Mouse (Mus musculus): Measurements from ENCODE around the gene Pla2g4b. TPM values are rescaled to one million over a fixed set of nuclear protein-coding genes. Genes with fewer than 3 reads are reported as not detected.

The Pla2g4b gene
- polyA plus RNA-seq, 1 experiment from 2014 or later = 0.73 TPM

- Histone ChIP-seq H3K4me3 (no peak overlapping the region), H3K36me3 (no peaks in the 10 kb centered on the region), H3K9me3 (replicated peaks) (no peaks in the 10 kb centered on the region), H3K4me2 (no peak overlapping the region), H3K4me1 (peaks cover 10% of the 10 kb centered on the region), H3K27ac (peak overlapping the region; percentile 5; the same call in 1 of the 2 replicates), H3K27me3 (replicated peaks) (no peaks in the 10 kb centered on the region), H3K9ac (no peak overlapping the region)
- WGBS (ENCODE audit: insufficient replicate concordance) = 47% methylated on average over 3 of the region's 3 CpGs
- no peak for ATAC-seq
Measured at GRCm38 (mm10) chr2:120000882-120001584, 32.2 kb upstream of the Pla2g4b start.

DNA sequence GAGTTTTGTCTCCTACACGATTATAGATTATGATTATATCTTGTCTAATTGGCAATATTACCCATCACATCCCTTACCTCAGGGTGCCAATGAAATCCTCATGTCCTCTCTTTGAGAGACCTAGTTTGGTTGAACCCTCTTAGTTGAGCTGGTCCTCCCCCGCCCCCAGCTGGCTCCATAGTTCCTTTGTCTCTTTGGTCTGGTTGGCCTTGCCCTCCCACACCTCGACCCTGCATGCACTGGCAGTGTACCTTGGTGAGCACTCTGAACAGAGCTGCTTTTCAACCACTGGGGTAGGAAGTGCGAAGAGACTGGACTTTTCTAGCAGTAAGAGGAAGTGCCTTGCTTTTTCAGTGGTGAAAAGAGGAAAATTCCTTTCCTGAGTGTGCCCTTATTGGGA lies 31.3 kb upstream of the Pla2g4b start:
- 53% methylated on average over 4 of the region's 4 CpGs for WGBS (ENCODE audit: insufficient replicate concordance)
- no peak overlapping the region for H3K27ac ChIP-seq
- no peak overlapping the region for H3K9ac ChIP-seq
- H3K4me3 ChIP-seq = no peak overlapping the region
- no peak overlapping the region for H3K4me2 ChIP-seq
- H3K36me3 ChIP-seq = no peaks in the 10 kb centered on the region
- H3K4me1 ChIP-seq = peaks cover 10% of the 10 kb centered on the region
- H3K27me3 ChIP-seq (replicated peaks) = no peaks in the 10 kb centered on the region
- no peaks in the 10 kb centered on the region for H3K9me3 ChIP-seq (replicated peaks)
- ATAC-seq = no peak

GRCm38 (mm10) chr2:120003970-120004369 lies 29.2 kb upstream of the Pla2g4b start:
- ATAC-seq = no peak
- Histone ChIP-seq H3K4me3 (no peak overlapping the region), H3K27me3 (replicated peaks) (no peaks in the 10 kb centered on the region), H3K9ac (no peak overlapping the region), H3K27ac (no peak overlapping the region), H3K4me1 (peaks cover 10% of the 10 kb centered on the region), H3K36me3 (no peaks in the 10 kb centered on the region), H3K4me2 (no peak overlapping the region), H3K9me3 (replicated peaks) (no peaks in the 10 kb centered on the region)
- 68% methylated on average over 2 of the region's 2 CpGs for WGBS (ENCODE audit: insufficient replicate concordance)

GRCm38 (mm10) chr2:120006696-120007095 lies 26.5 kb upstream of the Pla2g4b start:
- ATAC-seq = no peak
- Histone ChIP-seq H3K4me2 (no peak overlapping the region), H3K9ac (no peak overlapping the region), H3K4me1 (no peaks in the 10 kb centered on the region), H3K4me3 (no peak overlapping the region), H3K27ac (no peak overlapping the region), H3K27me3 (replicated peaks) (no peaks in the 10 kb centered on the region), H3K9me3 (replicated peaks) (no peaks in the 10 kb centered on the region), H3K36me3 (no peaks in the 10 kb centered on the region)
- 86% methylated on average over 7 of the region's 7 CpGs for WGBS (ENCODE audit: insufficient replicate concordance)

GRCm38 (mm10) chr2:120007680-120008210 lies 25.5 kb upstream of the Pla2g4b start:
- Histone ChIP-seq H3K36me3 (no peaks in the 10 kb centered on the region), H3K9ac (no peak overlapping the region), H3K4me2 (no peak overlapping the region), H3K4me3 (no peak overlapping the region), H3K27me3 (replicated peaks) (no peaks in the 10 kb centered on the region), H3K9me3 (replicated peaks) (no peaks in the 10 kb centered on the region), H3K27ac (no peak overlapping the region), H3K4me1 (peaks cover 4% of the 10 kb centered on the region)
- 76% methylated on average over 4 of the region's 4 CpGs for WGBS (ENCODE audit: insufficient replicate concordance)
- no peak for ATAC-seq

GRCm38 (mm10) chr2:120008672-120009071 lies 24.5 kb upstream of the Pla2g4b start:
- H3K4me1 ChIP-seq = peaks cover 11% of the 10 kb centered on the region
- H3K36me3 ChIP-seq = no peaks in the 10 kb centered on the region
- H3K4me3 ChIP-seq = no peak overlapping the region
- no peak overlapping the region for H3K27ac ChIP-seq
- 0 out of 2 replicates have a peak, but pooled peaks have one; percentile 24 for ATAC-seq
- no peak overlapping the region for H3K4me2 ChIP-seq
- no peak overlapping the region for H3K9ac ChIP-seq
- WGBS (ENCODE audit: insufficient replicate concordance) = 24% methylated on average over 4 of the region's 4 CpGs
- H3K27me3 ChIP-seq (replicated peaks) = no peaks in the 10 kb centered on the region
- H3K9me3 ChIP-seq (replicated peaks) = no peaks in the 10 kb centered on the region

GRCm38 (mm10) chr2:120011462-120012200 lies 21.6 kb upstream of the Pla2g4b start:
- Histone ChIP-seq H3K27me3 (replicated peaks) (no peaks in the 10 kb centered on the region), H3K4me1 (peaks cover 38% of the 10 kb centered on the region), H3K36me3 (no peaks in the 10 kb centered on the region), H3K4me2 (no peak overlapping the region), H3K4me3 (no peak overlapping the region), H3K9me3 (replicated peaks) (no peaks in the 10 kb centered on the region), H3K9ac (no peak overlapping the region), H3K27ac (no peak overlapping the region)
- WGBS (ENCODE audit: insufficient replicate concordance) = 66% methylated on average over 8 of the region's 8 CpGs
- no peak for ATAC-seq

- H3K9me3 ChIP-seq (replicated peaks) = no peaks in the 10 kb centered on the region
- H3K4me1 ChIP-seq = peaks cover 46% of the 10 kb centered on the region
- no peak overlapping the region for H3K27ac ChIP-seq
- H3K27me3 ChIP-seq (replicated peaks) = no peaks in the 10 kb centered on the region
- no peak for ATAC-seq
- H3K4me2 ChIP-seq = peak overlapping the region; percentile 9
- H3K36me3 ChIP-seq = peaks cover 6% of the 10 kb centered on the region; the same call in 1 of the 2 replicates
- WGBS (ENCODE audit: insufficient replicate concordance) = 55% methylated on average over 13 of the region's 13 CpGs
- no peak overlapping the region for H3K9ac ChIP-seq
- H3K4me3 ChIP-seq = no peak overlapping the region
Measured at GRCm38 (mm10) chr2:120012924-120013323, 20.3 kb upstream of the Pla2g4b start.

DNA sequence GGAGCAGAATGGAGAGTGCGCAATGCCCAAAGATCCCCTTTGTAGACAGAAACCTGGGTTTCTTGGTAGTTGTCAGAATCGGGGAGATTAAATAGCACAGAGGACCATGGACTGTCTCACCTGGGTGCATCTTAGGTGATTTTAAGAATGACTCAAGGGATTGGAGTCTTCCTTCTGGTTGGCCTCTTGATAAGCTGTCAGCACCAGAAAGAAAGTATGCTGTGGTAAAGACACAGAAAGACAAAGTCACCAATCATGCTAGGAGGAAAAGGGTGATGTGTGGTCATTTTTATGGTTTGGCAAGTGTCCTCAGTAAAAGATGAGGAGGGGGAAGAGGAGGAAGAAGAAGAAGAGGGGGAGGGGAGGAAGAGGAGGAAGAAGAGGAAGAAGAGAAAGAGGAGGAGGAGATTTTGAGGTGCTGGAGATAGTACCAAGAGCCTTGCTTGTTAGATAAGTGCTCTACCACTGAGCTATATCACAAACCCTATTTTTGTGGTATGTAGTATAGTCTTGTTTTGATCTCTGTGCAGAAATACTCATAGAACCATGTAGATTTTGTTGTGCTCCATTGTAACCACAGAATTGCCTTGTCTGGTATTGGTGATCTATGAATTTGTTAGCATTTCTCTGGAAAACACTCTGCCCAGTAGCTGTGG lies 19.3 kb upstream of the Pla2g4b start:
- H3K4me3 ChIP-seq = no peak overlapping the region
- H3K9ac ChIP-seq = no peak overlapping the region
- WGBS (ENCODE audit: insufficient replicate concordance) = 82% methylated on average over 2 of the region's 2 CpGs
- no peak overlapping the region for H3K27ac ChIP-seq
- peaks cover 46% of the 10 kb centered on the region for H3K4me1 ChIP-seq
- H3K9me3 ChIP-seq (replicated peaks) = no peaks in the 10 kb centered on the region
- no peak overlapping the region for H3K4me2 ChIP-seq
- no peaks in the 10 kb centered on the region for H3K27me3 ChIP-seq (replicated peaks)
- peaks cover 15% of the 10 kb centered on the region; the same call in 1 of the 2 replicates for H3K36me3 ChIP-seq
- ATAC-seq = no peak

DNA sequence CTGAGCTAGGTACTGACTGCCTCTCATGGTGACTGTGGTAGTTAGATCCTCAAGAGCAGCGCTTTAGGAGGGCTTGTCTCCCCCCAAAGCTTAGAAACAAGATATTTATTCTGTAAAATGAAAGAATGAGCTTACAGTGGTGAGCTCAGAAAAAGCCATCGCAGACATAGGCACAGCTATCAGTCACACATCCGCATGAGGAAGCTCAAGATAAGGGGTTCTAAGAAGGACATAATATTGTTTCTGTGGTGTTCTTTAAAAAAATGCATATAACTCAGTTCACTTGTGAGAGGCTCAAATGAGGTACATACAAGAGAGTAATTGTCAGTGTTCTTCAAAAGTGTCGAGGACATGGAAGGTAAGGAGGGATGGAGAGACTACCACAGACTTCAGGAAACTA lies 17.3 kb upstream of the Pla2g4b start:
- Histone ChIP-seq H3K9me3 (replicated peaks) (no peaks in the 10 kb centered on the region), H3K27me3 (replicated peaks) (no peaks in the 10 kb centered on the region), H3K4me2 (peak overlapping the region; percentile 16; the same call in 1 of the 2 replicates), H3K36me3 (peaks cover 26% of the 10 kb centered on the region), H3K9ac (no peak overlapping the region), H3K4me1 (peaks cover 56% of the 10 kb centered on the region), H3K27ac (0 out of 2 replicates have a peak overlapping the region, but pooled peaks have one; percentile 25), H3K4me3 (no peak overlapping the region)
- WGBS (ENCODE audit: insufficient replicate concordance) = 47% methylated on average over 4 of the region's 4 CpGs
- ATAC-seq = peak; percentile 55; the same call in 1 of the 2 replicates

- Histone ChIP-seq H3K36me3 (peaks cover 40% of the 10 kb centered on the region), H3K27me3 (replicated peaks) (no peaks in the 10 kb centered on the region)
- no peak for ATAC-seq
Measured at GRCm38 (mm10) chr2:120017599-120017998, 15.6 kb upstream of the Pla2g4b start.

DNA sequence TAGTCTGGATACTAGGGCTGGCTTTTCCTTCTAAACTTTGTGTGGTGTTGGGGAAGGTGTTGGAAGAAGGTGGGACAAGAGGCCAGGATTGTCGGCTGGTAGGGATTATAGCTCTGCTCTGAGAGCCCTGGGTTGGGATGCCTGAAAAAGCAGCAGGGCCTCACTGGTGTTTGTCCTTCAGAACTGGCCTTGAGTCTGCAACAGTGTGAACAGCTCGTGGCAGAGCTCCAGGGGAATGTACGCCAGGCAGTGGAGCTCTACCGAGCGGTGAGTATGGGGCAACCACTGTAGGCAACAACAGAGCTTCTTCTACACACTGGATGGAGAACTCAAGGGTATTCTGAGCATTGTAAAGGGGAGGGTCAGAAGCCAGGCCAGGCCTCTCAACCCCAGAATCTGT lies 8.9 kb upstream of the Pla2g4b start:
- Histone ChIP-seq H3K4me3 (no peak overlapping the region), H3K4me1 (peaks cover 34% of the 10 kb centered on the region), H3K4me2 (no peak overlapping the region), H3K9me3 (replicated peaks) (no peaks in the 10 kb centered on the region), H3K27me3 (replicated peaks) (no peaks in the 10 kb centered on the region), H3K9ac (no peak overlapping the region), H3K27ac (no peak overlapping the region), H3K36me3 (peaks cover 37% of the 10 kb centered on the region)
- ATAC-seq = no peak
- 79% methylated on average over 5 of the region's 5 CpGs for WGBS (ENCODE audit: insufficient replicate concordance)

More at GRCm38 (mm10) chr2:120017599-120017998, 15.6 kb upstream of the Pla2g4b start:
- Histone ChIP-seq H3K4me2 (no peak overlapping the region), H3K4me3 (no peak overlapping the region), H3K9me3 (replicated peaks) (no peaks in the 10 kb centered on the region), H3K9ac (no peak overlapping the region), H3K27ac (no peak overlapping the region), H3K4me1 (peaks cover 53% of the 10 kb centered on the region)
- 85% methylated on average over 12 of the region's 12 CpGs for WGBS (ENCODE audit: insufficient replicate concordance)
